Mouse (Mus musculus) embryonic fibroblast, embryonic 13.5 days (primary cell): Measurements from ENCODE around the gene Tmem150c. TPM values are rescaled to one million over a fixed set of nuclear protein-coding genes. Genes with fewer than 3 reads are reported as not detected.
A peak's percentile ranks its signal among the peaks of the same experiment; 100 is the strongest.

Experiments used
- H3K27ac ChIP-seq: 2 replicates; pipeline ENCODE4 v1.5.1; 2012; ENCODE audit warnings: low read length, control low read depth, inconsistent platforms; ENCODE audit not compliant: insufficient read depth
- H3K4me1 ChIP-seq: 2 replicates; pipeline ENCODE4 v1.6.1; 2011; ENCODE audit warnings: low read length; ENCODE audit not compliant: control insufficient read depth, insufficient read depth
- H3K4me3 ChIP-seq: 2 replicates; pipeline ENCODE4 v1.5.1; 2011; ENCODE audit warnings: mild to moderate bottlenecking, control low read depth, low read length; ENCODE audit not compliant: insufficient read depth
- CTCF ChIP-seq: IDR thresholded peaks from 2 replicates; pipeline ENCODE4 v1.5.1; 2011; ENCODE audit warnings: mild to moderate bottlenecking, control low read depth, low read length, moderate library complexity, borderline replicate concordance; ENCODE audit not compliant: insufficient read depth
- POLR2A ChIP-seq: IDR thresholded peaks from 2 replicates; pipeline ENCODE4 v1.6.1; 2011; ENCODE audit warnings: low read depth, mild to moderate bottlenecking, control low read depth, low read length, moderate library complexity
- polyA plus RNA-seq: library from polyadenylated mRNA; stranded (reverse); fragments of >200 nt; gene quantifications from 2 replicates; pipeline ENCODE4 v1.2.4, GENCODE M21; 2011; ENCODE audit warnings: low read depth; ENCODE audit not compliant: missing spikeins, insufficient read length

Tmem150c gene
- polyA plus RNA-seq, 1 experiment = not detected

DNA sequence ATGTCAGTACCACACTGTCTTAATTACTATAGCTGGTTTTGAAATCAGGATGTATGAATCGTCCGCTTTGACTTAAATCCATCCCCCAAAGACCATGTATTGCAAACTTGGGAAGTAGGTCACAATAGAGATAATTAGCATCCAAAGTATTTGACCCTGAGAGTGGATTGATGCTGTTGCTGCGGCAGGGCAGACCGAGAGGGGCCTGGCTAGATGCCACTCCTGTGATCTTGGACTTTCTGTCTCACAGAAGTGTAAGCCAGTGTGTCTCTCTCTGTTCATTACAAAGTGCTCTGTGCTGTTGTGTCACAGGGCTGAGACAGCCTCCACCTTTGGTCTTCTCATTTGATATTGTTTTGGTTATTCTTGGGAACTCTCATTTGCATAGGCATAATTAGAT, 12.5 kb upstream of the Tmem150c start:
- Histone ChIP-seq H3K4me3 (no peak overlapping the region), H3K4me1 (no peaks in the 10 kb centered on the region), H3K27ac (no peak overlapping the region)
- no peak for TF ChIP-seq CTCF
- no peak for TF ChIP-seq POLR2A

DNA sequence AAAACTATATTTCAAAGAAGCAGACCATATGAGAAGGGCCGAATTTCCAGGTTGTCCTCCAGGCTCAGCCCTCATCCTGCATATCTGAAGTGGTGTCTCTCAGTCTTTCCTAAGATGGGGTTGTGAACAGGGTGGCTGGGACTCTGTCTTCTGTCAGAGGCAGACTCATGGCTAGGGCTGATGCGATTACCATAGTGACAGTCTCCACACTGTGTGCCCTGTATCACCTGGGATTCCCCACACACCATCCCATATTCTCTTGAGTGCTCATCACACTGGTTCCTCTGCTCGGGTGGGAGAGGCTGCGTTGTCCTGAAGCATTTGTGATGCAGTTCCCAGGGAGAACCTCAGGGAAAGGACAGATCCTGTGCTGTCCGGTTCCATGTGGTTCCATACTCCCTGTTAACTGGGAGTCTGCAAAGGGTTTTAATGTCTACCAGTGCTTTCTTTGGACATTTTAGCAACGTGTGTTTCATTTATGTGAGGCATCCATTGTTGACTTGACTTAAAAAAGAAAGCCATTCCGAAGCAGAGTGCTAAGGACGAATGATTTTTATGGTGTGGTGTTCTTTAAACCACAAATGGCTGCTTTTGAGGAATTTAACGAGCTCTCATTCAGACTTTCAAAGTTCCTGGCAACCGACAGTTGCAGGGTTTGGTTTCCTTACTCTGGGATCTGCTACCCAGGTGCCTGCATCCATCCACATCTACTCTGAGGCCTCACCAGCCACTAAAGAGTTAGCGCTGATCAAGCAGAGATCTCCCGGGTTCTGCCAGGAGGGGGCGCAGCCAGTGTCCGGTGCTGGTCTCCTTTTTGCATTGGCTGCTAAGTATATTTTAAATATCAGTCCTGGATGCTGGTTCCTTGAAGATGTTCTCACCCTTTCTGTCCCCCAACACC, 7.2 kb upstream of the Tmem150c start:
- Histone ChIP-seq H3K27ac (no peak overlapping the region), H3K4me1 (no peaks in the 10 kb centered on the region), H3K4me3 (no peak overlapping the region)
- TF ChIP-seq CTCF (0 out of 2 replicates have a peak, but pooled peaks have one; percentile 26), POLR2A (no peak)

DNA sequence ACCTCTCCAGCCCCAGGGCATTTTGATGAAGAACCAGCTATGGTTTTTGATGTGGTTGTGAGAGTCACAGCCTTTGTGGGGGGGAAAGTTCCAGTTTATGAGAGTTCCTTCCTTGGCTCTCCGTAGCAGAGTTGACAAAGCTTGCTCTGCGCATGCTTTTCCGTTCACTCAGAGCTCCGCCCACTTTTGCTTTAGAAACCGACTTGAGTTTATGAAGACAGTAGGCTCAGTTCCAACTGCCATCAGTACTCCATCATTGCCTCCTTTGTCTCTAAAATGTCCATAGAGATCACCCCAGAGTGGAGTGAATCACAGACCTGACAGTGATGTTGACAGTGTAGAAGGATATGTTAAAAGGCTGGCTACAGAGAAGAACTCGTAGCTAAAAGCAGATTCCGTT, 3.8 kb upstream of the Tmem150c start:
- TF ChIP-seq CTCF (no peak), POLR2A (no peak)
- H3K4me1 ChIP-seq = no peaks in the 10 kb centered on the region
- H3K4me3 ChIP-seq = no peak overlapping the region
- H3K27ac ChIP-seq = no peak overlapping the region

DNA sequence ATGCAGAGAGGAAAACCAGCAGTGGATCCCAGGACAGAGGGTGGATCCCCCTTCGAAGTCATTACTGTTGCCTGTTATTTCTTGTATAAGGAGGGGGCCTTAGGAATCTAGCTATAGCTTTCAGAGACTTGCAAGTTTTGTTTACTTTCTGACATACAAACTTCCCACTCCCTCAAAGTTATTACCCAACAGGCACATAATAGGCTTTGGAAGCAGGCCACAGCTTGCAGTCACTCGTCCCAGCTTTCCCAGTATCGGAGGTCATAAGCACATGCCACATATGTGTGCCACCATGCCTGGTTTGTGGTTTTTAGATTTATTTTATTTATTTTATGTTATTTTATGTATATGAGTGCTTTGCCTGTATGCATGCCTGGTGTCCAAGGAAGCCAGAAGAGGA, 3.2 kb upstream of the Tmem150c start:
- no peak for TF ChIP-seq CTCF
- no peak overlapping the region for H3K27ac ChIP-seq
- no peak overlapping the region for H3K4me3 ChIP-seq
- no peaks in the 10 kb centered on the region for H3K4me1 ChIP-seq

DNA sequence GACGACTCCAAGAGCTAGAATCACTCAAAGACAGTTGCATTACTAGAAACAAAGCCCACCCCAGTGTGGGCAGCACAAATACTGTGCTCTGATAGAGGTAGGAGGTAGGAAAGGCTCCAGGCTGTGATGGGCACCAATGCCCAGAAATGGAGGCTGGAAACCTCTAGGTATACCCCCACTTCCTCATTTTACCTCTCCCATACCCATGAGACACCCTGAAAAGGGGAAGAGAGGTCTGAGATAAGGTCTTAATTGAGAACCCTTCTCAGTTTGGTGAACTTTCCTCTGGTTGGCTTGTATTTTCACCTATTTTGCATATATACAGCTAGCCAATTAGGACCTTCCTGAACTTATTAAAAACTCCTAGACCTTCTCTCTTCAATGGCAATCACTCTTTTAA, 2.4 kb upstream of the Tmem150c start:
- Histone ChIP-seq H3K27ac (no peak overlapping the region), H3K4me3 (no peak overlapping the region), H3K4me1 (no peaks in the 10 kb centered on the region)
- no peak for TF ChIP-seq CTCF
- TF ChIP-seq POLR2A = no peak

DNA sequence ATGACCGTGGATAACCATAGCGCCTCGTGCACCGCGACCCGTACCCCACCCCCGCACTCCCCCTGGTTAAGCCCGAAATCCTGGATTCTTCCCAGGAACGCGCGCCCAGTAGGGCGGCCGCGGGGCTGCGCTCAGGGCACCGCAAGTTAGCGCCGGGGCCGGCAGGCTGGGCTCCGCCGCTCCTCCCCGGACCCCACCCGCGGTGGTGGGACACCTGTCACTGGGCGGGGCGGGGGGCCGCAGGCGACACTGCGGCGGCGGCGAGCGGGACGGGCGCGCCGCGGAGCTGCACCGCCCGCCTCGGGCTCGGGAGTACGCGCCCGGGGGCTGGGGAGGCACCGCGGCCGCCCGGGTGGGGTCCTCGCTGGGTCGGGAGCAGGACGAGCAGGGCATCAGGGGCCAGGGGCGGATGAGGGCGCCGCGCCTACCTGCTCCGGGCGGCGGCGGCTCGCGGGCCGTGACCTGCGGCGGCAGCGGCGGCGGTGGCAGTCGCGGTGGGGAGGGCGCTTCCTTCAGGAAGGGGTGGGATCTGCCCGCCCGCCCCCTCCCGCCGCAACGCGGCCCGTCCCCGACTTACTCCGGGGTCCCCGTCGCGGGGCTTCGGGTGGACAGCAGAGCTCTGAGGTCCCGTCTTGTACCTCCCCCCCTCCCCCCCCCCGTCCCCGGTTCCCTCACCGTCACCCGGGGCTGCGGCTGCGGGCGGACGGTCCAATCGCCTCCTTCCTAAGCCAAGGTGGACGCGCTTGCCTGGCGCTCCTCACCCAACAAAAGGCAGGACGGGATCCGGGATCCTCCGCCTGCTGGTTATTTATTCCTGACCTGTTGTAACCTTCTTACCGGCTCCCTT, 594 bp downstream of the Tmem150c start:
- TF ChIP-seq POLR2A (no peak), CTCF (no peak)
- H3K27ac ChIP-seq = no peak overlapping the region
- peak overlapping the region; percentile 33 for H3K4me3 ChIP-seq
- H3K4me1 ChIP-seq = no peaks in the 10 kb centered on the region

DNA sequence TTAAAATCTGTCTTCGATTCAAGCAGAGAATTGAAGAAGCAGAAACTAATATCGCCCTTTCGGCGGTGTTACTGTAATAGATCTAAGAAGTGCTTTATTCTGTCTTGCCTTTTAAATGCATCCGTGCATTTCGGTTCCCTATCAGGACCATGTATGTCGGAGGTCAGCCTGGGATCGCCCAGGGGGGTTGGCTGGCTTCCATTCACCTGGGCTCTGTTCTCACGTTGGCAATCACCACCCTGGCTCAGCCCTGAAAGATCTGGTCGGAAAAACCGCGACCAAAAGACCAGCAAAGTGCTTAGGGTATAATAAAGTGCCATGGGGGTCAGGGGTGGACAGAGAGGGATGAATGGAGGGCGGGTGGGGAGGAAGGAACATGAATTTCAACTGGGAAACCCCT, 1.3 kb downstream of the Tmem150c start:
- no peak overlapping the region for H3K4me3 ChIP-seq
- TF ChIP-seq CTCF (no peak), POLR2A (no peak)
- no peaks in the 10 kb centered on the region for H3K4me1 ChIP-seq
- H3K27ac ChIP-seq = no peak overlapping the region

DNA sequence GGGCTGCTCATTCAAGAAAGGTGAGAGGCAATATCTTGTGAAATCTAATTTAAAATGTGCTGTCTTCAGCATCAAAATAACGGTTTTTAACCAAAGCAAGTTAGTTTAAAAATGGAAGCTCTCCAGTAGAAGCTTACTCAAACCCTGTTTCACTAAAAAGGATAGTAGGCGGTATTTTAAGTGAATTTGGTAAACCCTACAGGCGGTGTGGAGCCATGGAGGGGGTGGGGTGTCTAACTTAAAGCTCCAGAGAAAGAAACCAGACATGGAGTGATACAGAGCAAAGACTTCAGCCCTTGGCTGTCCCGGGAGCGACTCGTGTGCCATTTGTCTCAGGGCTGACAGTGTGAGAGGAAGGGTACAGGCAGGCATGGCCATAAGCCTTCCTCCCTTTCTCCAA, 4.0 kb downstream of the Tmem150c start:
- no peak for TF ChIP-seq POLR2A
- TF ChIP-seq CTCF = no peak
- H3K4me3 ChIP-seq = no peak overlapping the region
- no peaks in the 10 kb centered on the region for H3K4me1 ChIP-seq
- no peak overlapping the region for H3K27ac ChIP-seq

DNA sequence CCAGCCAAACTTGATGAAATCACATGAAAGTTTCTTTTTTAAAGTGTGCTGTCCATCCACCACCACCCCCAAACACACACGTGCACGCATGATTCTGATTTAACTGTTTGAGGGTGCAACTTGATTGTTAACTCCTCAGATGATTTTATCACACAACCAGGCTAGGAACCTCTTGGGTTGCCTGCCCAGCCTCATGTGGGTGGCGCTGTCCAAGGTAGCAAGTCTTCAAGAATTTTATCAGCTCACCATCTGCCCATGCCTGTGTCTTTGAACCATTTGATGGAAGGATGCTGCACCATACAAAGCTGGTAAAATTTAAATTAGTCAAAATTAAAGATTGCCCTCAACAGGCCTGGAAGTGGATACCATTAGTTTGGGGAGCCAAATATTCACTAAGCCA, 9.6 kb downstream of the Tmem150c start:
- H3K4me3 ChIP-seq = no peak overlapping the region
- H3K27ac ChIP-seq = no peak overlapping the region
- no peak for TF ChIP-seq CTCF
- no peaks in the 10 kb centered on the region for H3K4me1 ChIP-seq

DNA sequence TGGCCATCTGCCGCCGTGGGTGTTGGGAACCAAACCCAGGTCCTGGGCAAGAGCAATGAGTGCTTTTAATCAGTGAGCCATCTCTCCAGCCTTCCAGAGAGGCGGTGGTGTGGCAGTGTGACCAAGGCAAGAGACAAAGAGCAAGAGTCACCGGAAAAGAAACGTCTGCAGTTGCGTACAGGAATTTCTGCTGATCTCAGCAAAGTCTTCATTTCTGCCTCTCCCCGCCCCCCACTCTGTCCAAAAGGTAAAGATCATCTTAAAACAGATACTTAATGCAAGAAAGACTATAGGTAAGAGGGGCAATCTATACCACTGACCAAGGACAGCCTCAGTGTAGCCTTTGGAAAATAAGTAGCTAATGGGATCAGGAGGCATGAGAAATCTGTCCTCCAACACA, 14.8 kb downstream of the Tmem150c start:
- no peak for TF ChIP-seq CTCF
- TF ChIP-seq POLR2A = no peak
- Histone ChIP-seq H3K4me3 (no peak overlapping the region), H3K27ac (no peak overlapping the region), H3K4me1 (no peaks in the 10 kb centered on the region)
